Mouse (Mus musculus): Measurements from ENCODE around the gene Ankrd34b. TPM values are rescaled to one million over a fixed set of nuclear protein-coding genes. Genes with fewer than 3 reads are reported as not detected.

Gene Ankrd34b
- total RNA-seq (2021) = under 1 TPM; 0.38 to 0.76 TPM
- long read RNA-seq, experiment 1 = 0 reads
- long read RNA-seq, experiment 2 = 0 reads

DNA sequence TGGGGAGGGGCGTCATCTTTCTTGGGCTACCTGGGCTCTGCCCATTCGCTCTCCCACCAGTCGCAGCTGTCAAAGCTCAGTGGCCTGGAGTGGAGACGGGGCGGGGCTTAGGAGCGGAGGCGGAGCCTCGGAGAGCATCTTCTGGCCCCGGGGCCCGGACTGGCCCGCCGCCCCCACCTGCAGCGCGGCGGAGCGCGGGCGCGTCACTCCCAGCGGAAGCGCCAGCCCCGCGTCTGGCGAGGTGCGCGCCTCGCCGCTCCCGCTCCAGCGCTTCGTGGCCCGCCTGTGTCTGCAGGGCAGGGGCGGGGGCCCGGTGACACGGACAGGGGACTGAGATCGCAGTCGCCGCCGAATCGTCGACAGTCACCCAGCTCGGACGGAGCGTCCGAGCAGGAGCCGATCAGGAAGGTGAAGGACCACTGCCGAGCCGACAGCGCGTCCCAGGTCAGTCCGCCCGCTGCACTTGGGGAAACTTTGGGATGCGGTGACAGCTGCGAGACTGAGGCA is at the start of gene Ankrd34b:
Gene Ankrd34b (plus strand): TSS at position 139 of the 507 bp plus-strand sequence.
- peak; percentile 29 to 31 for DNase-seq (ENCODE audit: low spot score in 2 of 2)

DNA sequence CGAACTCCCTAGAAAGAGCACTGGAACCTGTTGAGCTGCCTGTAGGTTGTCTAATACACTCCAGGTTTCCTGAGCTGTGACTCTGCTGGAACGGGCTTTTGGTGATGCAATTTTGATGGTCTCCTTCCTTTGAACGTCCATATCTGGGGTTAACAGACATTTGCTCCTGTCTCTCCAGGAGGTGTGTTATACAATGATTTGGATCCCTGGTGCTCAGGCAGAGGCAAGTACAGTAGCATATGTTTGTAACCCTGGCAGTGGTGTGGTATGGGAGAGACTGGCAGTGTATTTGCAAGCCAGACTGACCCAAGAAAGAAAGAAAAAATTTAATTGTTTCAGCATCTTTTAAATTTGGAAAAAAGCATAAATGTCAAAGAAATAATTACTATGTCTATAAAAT is 38.3 kb upstream of the Ankrd34b start:
- DNase-seq (ENCODE audit: low spot score in 2 of 2) = no peak

- DNase-seq (ENCODE audit: low spot score in 2 of 2) = no peak
Observed at GRCm38 (mm10) chr13:92393047-92393661, 32.5 kb upstream of the Ankrd34b start.

GRCm38 (mm10) chr13:92398491-92399384 is 27.0 kb upstream of the Ankrd34b start:
- no peak for DNase-seq (ENCODE audit: low spot score in 2 of 2)

- DNase-seq (ENCODE audit: low spot score in 2 of 2) = no peak
Observed at GRCm38 (mm10) chr13:92402063-92402462, 23.6 kb upstream of the Ankrd34b start.

DNA sequence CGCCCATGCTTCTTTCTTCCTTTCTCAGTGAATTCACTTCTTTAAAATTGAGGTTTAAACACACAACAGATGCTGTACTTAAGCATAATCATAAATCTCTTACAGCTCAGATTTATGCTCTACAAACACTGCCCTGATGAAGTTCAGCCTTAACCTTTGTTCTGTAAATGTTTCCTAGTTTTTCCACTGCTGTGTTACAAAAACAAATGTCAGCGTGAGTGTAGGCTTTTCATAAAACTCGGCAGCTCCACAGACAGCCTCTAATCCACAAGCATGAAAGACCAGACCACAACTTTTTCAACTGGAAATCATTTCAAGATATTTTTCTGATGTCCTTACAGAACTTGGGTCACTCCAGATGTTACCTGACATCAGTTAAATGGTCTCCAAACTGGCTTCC is 22.2 kb upstream of the Ankrd34b start:
- DNase-seq (ENCODE audit: low spot score in 2 of 2) = no peak

DNA sequence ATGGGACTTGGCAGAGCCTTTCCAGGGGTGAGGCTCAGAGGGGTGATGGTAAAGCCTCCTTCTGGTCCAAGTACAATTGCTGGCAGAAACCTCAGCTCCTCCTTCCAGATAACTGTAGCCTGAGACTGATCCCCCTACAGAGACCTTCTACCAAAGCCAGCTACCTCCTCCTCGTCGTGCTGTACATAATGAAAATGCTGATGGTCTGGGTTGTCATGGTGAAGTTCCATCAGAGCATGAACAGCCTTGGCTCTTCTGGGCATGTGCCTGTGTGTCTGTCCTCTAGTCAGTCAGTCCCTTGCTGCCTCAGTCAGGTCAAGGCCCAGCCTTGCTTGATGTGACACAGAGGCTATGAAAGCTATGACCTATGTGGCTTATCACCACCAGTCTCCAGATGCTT is 15.2 kb upstream of the Ankrd34b start:
- DNase-seq (ENCODE audit: low spot score in 2 of 2) = peak in 1 of 2 experiments; percentile 7

DNA sequence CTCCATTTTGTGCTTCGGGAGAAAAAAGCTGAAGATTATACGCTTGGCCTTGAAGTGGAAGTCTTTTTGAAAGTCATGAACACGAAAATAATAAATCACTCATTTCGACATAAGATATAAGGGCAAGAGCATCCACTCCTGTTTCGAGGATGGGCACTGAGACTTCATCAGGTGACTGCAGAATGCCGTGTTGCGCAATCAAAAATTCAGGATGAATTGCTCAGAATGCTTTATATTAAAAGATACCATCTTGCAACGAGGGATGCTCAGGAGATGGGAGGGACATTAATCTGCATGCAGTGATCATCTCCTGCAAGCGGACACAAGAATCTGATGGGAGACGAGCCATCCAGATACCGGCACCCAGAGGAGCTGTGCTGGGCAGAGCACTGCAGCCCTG is 6.1 kb upstream of the Ankrd34b start:
- no peak for DNase-seq (ENCODE audit: low spot score in 2 of 2)

DNA sequence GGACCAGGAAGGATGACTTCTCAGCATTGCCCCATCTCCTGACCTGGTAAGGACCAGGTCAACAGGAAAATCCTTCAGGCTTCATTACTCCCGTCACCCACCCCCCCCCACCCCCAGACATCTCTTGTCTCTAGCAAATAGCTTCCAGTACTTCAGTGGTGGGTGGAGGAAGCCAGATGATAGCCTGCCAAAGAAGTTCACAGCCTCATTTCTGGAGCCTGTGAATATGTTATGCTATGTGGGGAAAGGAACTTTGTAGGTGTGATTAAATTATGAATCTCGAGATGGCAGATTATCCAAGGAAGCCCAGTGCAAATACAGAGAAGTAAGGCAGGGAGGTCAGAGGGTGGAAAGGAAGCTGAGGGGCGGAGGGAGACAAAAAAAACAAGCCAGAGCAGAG is 2.0 kb upstream of the Ankrd34b start:
- DNase-seq (ENCODE audit: low spot score in 2 of 2) = no peak

- peak in 1 of 2 experiments; percentile 21 for DNase-seq (ENCODE audit: low spot score in 2 of 2)
Observed at GRCm38 (mm10) chr13:92426294-92427051, 777 bp downstream of the Ankrd34b start.

GRCm38 (mm10) chr13:92427351-92427855 is 1.7 kb downstream of the Ankrd34b start:
- no peak for DNase-seq (ENCODE audit: low spot score in 2 of 2)

DNA sequence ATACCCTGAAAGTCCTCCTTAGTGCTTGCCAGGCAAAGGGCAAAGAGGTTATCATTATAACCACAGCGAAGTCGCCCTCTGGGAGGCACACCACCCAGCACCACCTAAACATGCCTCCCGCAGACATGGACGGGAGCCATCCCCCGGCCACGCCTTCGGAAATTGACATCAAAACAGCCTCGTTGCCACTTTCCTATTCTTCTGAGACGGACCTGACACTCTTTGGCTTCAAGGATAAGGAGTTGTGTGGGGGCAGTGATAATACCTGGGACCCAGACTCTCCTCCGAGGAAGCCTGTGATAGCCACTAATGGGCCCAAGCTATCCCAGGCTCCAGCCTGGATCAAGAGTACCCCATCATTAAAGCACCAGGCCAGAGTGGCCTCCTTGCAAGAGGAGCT is 13.0 kb downstream of the Ankrd34b start:
- no peak for DNase-seq (ENCODE audit: low spot score in 2 of 2)

GRCm38 (mm10) chr13:92440286-92440685 is 14.6 kb downstream of the Ankrd34b start:
- DNase-seq (ENCODE audit: low spot score in 2 of 2) = no peak

DNA sequence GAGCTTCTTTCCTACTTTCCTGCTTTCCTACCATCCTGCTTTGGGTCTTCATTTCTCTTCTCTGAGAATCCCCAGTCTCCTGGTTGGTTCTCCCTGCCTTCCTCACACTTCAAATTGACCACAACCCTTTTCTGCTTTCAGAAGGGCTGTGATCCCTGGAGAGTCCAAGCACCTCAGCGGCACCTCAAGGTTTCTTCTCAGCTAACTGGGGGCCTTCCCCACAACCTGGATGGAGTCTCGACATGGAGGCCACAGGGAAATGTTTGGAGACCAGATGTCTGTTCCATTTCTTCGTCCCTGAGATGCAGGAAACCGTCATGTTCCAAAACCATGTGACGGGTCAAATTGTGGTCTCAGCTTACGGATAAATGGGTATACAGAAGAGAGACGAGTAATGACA is 21.2 kb downstream of the Ankrd34b start:
- DNase-seq (ENCODE audit: low spot score in 2 of 2) = no peak

GRCm38 (mm10) chr13:92464698-92465097 is 39.0 kb downstream of the Ankrd34b start:
- no peak for DNase-seq (ENCODE audit: low spot score in 2 of 2)

DNA sequence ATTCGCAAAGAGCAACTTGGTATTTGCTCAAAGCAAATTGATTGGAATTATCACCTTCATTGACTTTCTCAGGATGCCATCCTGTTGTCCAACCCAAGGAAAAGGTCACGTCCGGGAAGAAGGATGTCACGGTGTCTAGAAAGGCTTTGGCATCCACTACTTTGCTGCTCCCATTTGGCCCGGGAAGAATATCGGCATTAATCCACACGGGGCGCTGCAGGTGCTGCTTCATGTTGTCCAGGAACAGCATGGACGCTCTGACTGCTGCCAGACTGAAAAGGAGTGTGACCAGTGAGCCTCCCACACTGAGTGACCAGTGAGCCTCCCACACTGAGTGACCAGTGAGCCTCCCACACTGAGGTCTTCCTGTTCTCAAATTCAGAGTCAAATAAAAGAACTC is 42.2 kb downstream of the Ankrd34b start:
- DNase-seq (ENCODE audit: low spot score in 2 of 2) = no peak

DNA sequence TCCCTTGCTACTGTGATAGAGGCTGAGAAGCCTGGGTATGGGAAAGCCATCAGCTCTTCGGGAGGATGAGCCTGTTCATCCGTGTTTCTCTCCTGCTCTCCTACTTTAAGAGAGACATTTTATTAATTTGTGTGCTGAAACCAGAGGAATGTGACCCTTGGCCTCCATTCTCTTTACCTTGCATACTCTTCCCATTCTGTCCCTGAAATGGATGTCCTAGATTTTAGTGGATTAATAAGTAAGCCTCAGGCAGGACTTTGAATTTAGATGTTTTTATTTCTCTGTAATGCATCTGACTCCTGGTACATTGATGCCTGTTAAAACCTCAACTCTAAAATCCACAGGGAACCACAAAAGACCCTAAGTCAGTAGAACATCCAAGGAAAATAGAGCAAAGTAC is 43.7 kb downstream of the Ankrd34b start:
- DNase-seq (ENCODE audit: low spot score in 2 of 2) = no peak

GRCm38 (mm10) chr13:92470151-92470550 is 44.5 kb downstream of the Ankrd34b start:
- no peak for DNase-seq (ENCODE audit: low spot score in 2 of 2)

- DNase-seq (ENCODE audit: low spot score in 2 of 2) = peak; percentile 14 to 25
Observed at GRCm38 (mm10) chr13:92483348-92483747, 57.7 kb downstream of the Ankrd34b start.

DNA sequence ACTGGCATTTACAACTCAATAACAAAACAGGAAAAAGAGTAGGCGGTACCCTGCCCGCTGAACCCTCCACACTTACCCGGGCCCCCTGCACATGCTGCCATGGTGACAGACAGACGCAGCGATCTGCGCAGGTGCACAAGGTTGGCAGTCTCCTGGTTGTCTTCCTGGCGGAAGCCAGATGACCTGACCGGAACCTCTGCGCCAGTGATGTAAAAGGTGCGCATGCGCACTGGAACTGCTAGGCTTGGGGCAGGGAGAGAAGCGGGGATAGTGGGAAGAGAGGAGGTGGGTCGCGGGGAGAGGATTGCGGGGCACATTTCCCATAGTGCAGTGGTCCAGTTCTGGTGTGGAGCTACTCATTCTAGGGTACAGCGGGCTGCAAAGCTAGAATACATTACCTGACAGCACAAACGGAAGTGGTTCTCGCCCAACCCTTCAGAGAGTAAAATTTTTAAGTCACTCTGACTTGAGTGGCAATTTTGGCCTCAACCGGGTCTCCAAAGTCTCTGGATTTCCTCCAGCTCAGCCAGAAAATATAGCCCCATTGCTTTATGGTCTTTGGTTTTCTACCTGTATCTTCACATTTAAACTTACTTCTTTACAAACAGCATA is 58.3 kb downstream of the Ankrd34b start, which contains the start of gene Fam151b:
Gene Fam151b (minus strand): TSS at position 164 of the 612 bp plus-strand sequence.
- peak; percentile 79 to 83 for DNase-seq (ENCODE audit: low spot score in 2 of 2)

- no peak for DNase-seq (ENCODE audit: low spot score in 2 of 2)
Observed at GRCm38 (mm10) chr13:92490817-92491216, 65.1 kb downstream of the Ankrd34b start.

Data from adrenal gland, adult 18-20 months (tissue).